Mouse (Mus musculus) left cerebral cortex, adult 2 months (tissue): ENCODE results near the gene Itpr1. TPM values are rescaled to one million over a fixed set of nuclear protein-coding genes. Genes with fewer than 3 reads are reported as not detected.

ENCODE experiments used
- DNase-seq, 2 experiments: peaks; one replicate each; pipeline ENCODE4 v3.0.0; 2021 to 2022; ENCODE audit warnings: low spot score in 2 of 2, mixed read lengths in 1 of 2; ENCODE audit errors: extremely low spot score in 1 of 2
- H3K27ac ChIP-seq: fragments of 200-600 bp; 2 replicates; pipeline ENCODE4 v1.8.1; 2022
- H3K4me3 ChIP-seq: fragments of 200-600 bp; 2 replicates; pipeline ENCODE4 v1.8.1; 2022
- CTCF ChIP-seq: fragments of 200-600 bp; IDR thresholded peaks from 2 replicates; pipeline ENCODE4 v1.8.1; 2022; ENCODE audit warnings: antibody characterized with exemption, mild to moderate bottlenecking, moderate library complexity
- intact Hi-C: fragments of 180-260 bp; cut with DNase I; formaldehyde crosslinking; loops from one replicate; pipeline ENCODE4 v1.15.1; 2025
- total RNA-seq, 2 experiments: library from RNA; stranded (reverse); gene quantifications; 2 replicates each; pipeline ENCODE4 v1.2.3; 2021

The Itpr1 gene
- total RNA-seq, 2 experiments from 2014 or later, result 459 to 480 TPM

- no peak for DNase-seq
- no peak overlapping the region for H3K4me3 ChIP-seq
- intact Hi-C loops, result no loop called here
- TF ChIP-seq CTCF, result no peak
- H3K27ac ChIP-seq, result no peak overlapping the region; the same call in 1 of the 2 replicates
Observed at GRCm38 (mm10) chr6:108234536-108234935, 21.6 kb downstream of the Itpr1 start.

- no peak overlapping the region for H3K4me3 ChIP-seq
- DNase-seq, result no peak
- no peak overlapping the region; the same call in 1 of the 2 replicates for H3K27ac ChIP-seq
- TF ChIP-seq CTCF, result no peak
- intact Hi-C loops, result no loop called here
Observed at GRCm38 (mm10) chr6:108235680-108236123, 22.8 kb downstream of the Itpr1 start.

DNA sequence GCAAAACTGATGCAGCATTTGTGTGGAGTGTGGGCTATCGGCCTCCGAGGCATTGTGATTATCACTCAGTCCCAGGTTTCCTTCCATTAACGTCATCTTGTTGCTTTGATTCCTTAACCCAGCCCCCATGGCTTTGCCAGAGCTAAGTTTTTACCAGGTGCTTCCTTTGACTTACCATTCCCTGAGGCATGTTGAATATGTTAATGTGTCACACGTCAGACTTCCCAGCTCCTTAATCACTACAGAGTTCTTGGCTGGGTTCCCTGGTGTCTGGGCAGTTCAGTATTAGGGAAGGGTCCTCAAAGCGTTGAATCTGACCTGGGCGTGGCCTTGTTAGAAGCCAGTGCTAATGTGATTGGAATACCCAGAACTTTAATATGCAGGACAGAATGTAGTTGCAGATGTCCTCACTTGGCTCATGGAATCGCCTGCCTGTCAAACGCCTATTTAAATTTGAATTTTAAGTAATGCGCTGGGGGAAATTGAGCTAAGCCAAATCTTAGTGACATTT is 23.6 kb downstream of the Itpr1 start:
- Histone ChIP-seq H3K27ac (peak overlapping the region; percentile 40; the same call in 1 of the 2 replicates), H3K4me3 (no peak overlapping the region)
- intact Hi-C loops, result no loop called here
- no peak for TF ChIP-seq CTCF
- no peak for DNase-seq

- intact Hi-C loops, result no loop called here
Observed at GRCm38 (mm10) chr6:108236996-108237395, 24.1 kb downstream of the Itpr1 start.

GRCm38 (mm10) chr6:108237585-108237984 is 24.7 kb downstream of the Itpr1 start:
- intact Hi-C loops, result no loop called here
- no peak for DNase-seq
- H3K27ac ChIP-seq, result no peak overlapping the region; the same call in 1 of the 2 replicates
- H3K4me3 ChIP-seq, result no peak overlapping the region
- no peak for TF ChIP-seq CTCF

More at GRCm38 (mm10) chr6:108236996-108237395, 24.1 kb downstream of the Itpr1 start:
- Histone ChIP-seq H3K4me3 (no peak overlapping the region), H3K27ac (peak overlapping the region; percentile 40; the same call in 1 of the 2 replicates)
- DNase-seq, result no peak
- TF ChIP-seq CTCF, result no peak

GRCm38 (mm10) chr6:108238011-108238410 is 25.1 kb downstream of the Itpr1 start:
- no peak overlapping the region; the same call in 1 of the 2 replicates for H3K27ac ChIP-seq
- intact Hi-C loops, result no loop called here
- no peak for TF ChIP-seq CTCF
- DNase-seq, result no peak
- H3K4me3 ChIP-seq, result no peak overlapping the region

- no peak for TF ChIP-seq CTCF
- DNase-seq, result no peak
- Histone ChIP-seq H3K4me3 (no peak overlapping the region), H3K27ac (no peak overlapping the region)
- intact Hi-C loops, result no loop called here
Observed at GRCm38 (mm10) chr6:108239056-108239455, 26.2 kb downstream of the Itpr1 start.

DNA sequence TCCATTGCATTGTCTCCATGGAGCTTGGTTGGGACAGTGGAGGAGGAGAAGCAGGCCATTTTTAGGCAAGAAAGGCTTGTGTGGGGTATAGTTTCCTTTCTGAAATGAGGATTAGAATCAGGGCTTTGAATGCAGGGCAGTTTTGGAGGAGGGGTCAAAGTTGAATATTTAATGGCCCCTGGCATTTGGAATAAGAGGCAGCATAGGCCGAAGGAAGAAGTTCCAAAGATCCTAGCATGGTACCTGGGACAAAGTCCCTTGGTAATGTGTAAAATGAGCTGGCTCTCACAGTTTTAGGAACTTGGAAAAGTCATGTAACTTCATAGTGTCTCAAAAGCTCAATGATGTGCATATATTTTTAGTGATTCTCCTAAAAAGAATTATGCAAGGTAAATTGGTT is 27.1 kb downstream of the Itpr1 start:
- no peak overlapping the region for H3K27ac ChIP-seq
- no peak for DNase-seq
- intact Hi-C loops, result no loop called here
- no peak overlapping the region for H3K4me3 ChIP-seq
- TF ChIP-seq CTCF, result no peak

- DNase-seq, result no peak
- Histone ChIP-seq H3K27ac (no peak overlapping the region), H3K4me3 (no peak overlapping the region)
- intact Hi-C loops, result no loop called here
- no peak for TF ChIP-seq CTCF
Observed at GRCm38 (mm10) chr6:108240754-108241153, 27.9 kb downstream of the Itpr1 start.

DNA sequence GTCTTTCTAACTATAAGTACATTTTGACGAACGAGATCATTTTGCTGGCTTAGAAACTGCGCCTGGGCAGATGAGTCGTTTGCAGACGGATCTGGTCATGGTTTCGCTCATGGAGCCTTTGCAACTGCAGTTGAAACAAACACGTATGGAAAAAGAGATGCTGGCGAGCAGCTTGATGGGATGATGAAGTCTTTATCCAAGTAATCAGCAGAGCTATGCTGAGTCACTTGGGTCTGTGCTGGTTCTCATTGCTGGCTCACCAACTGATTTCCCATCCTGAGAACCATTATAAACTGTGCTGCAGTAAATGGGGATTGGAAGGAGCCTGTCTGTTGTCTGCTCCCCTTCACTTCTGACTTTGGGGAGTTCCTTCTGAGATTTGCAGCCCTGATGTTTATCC is 31.7 kb downstream of the Itpr1 start:
- TF ChIP-seq CTCF, result no peak
- H3K4me3 ChIP-seq, result no peak overlapping the region
- peak overlapping the region; percentile 76; the same call in 1 of the 2 replicates for H3K27ac ChIP-seq
- intact Hi-C loops, result no loop called here
- DNase-seq, result no peak

DNA sequence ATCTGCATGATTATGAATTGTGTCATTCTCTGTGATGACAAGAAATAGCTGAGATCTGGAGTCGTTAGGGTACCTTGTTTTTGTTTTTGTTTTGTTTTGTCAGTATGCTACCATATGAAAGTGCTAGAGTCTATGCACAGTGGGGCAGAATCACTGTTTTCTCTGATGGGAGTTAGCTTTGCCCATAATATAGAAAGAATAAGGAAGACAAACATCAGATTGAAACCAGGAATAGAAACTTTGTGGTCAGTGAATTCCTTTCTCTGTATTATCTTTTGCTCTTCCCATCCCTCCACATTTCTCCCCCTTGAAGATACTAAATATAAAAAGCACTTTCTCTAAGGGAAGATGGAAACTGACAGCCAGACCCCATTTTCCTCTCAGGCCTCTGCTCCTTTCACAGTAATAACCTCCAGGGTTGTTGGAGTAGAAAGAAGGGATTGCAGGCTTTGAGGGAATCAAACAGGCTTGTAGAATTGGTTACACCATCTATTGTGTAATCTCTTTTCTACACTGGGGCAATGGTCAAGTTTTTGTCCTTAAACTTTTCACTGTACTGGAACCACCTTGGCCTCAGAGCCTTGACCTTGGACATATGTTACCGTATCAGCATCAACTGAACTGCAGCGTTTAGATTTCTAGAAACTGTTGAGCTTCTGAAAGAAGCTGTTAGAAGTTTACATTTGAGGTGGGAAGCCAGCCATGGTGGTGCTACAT is 33.6 kb downstream of the Itpr1 start:
- intact Hi-C loops, result no loop called here
- no peak for TF ChIP-seq CTCF
- no peak for DNase-seq

DNA sequence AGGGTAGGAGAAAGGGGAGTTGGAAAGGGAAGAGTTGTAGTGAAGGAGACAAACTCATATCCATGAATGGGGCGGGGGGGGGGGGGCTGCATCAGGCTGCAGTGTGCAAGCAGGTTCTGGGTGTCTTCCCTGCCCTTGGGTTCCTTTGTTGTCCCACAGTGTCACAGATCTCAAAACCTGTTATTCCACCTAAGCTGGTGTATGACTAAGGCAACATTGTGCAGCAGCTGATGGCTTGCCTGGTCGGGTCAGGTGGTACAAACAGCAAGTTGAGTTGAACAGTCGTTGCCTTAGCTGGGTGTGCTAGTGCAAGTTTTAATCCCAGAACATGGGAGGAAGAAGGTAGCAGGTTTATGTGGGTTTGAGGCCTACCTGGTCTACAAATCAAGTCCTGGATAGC is 34.3 kb downstream of the Itpr1 start:
- no peak overlapping the region for H3K4me3 ChIP-seq
- no peak for TF ChIP-seq CTCF
- H3K27ac ChIP-seq, result no peak overlapping the region
- no peak for DNase-seq
- intact Hi-C loops, result no loop called here

More for the DNA sequence above, 33.6 kb downstream of the Itpr1 start:
- no peak overlapping the region for H3K4me3 ChIP-seq
- H3K27ac ChIP-seq, result no peak overlapping the region

DNA sequence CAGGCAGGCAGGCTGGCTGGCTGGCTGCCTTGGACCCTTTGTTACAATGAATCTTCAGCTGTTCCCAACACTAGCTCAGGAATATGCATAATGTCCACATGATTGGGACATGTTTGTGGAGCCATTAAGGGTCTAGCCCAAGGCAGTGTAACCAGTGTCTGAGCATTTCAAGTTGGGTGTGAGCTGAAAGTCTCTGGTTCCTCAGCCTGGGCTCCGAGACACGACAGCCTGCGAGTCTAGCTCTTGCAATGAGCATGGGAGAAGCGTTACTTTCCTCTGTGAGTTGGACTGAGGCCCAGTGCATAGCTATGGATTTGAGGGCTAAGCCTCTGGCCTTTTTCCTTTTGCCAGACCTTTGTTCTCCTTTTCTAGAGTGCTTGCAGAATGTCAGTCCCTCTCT is 35.6 kb downstream of the Itpr1 start:
- Histone ChIP-seq H3K4me3 (no peak overlapping the region), H3K27ac (peak overlapping the region; percentile 80)
- no peak for TF ChIP-seq CTCF
- intact Hi-C loops, result no loop called here
- DNase-seq, result no peak
